Mouse (Mus musculus): ENCODE measurements around the gene Acin1.

Gene Acin1

GRCm38 (mm10) chr14:54698733-54699132, 12.0 kb upstream of the Acin1 start, which contains the start of gene Gm29776:
TSS of gene Gm29776 (minus strand) at chr14:54698833.
- no peak for DNase-seq (ENCODE audit: low spot score in 2 of 2)

GRCm38 (mm10) chr14:54696752-54697151, 10.0 kb upstream of the Acin1 start:
- no peak for DNase-seq (ENCODE audit: low spot score in 2 of 2)

- no peak for DNase-seq (ENCODE audit: low spot score in 2 of 2)
Measured at GRCm38 (mm10) chr14:54695042-54695441, 8.3 kb upstream of the Acin1 start.

GRCm38 (mm10) chr14:54687251-54687650, 520 bp upstream of the Acin1 start:
- DNase-seq (ENCODE audit: low spot score in 2 of 2): no peak

- peak in 1 of 2 experiments; percentile 88 for DNase-seq (ENCODE audit: low spot score in 2 of 2)
Measured at GRCm38 (mm10) chr14:54686063-54686521, 639 bp downstream of the Acin1 start, which contains the start of gene 1700123O20Rik. TSS of gene 1700123O20Rik (plus strand) at chr14:54686216.

GRCm38 (mm10) chr14:54685471-54685870, 1.3 kb downstream of the Acin1 start:
- DNase-seq (ENCODE audit: low spot score in 2 of 2): no peak

GRCm38 (mm10) chr14:54682396-54682795, 4.3 kb downstream of the Acin1 start:
- no peak for DNase-seq (ENCODE audit: low spot score in 2 of 2)

- no peak for DNase-seq (ENCODE audit: low spot score in 2 of 2)
Measured at GRCm38 (mm10) chr14:54678657-54679304, 8.0 kb downstream of the Acin1 start.

- no peak for DNase-seq (ENCODE audit: low spot score in 2 of 2)
Measured at GRCm38 (mm10) chr14:54676290-54676689, 10.4 kb downstream of the Acin1 start.

- DNase-seq (ENCODE audit: low spot score in 2 of 2): no peak
Measured at GRCm38 (mm10) chr14:54674317-54674716, 12.4 kb downstream of the Acin1 start.

- DNase-seq (ENCODE audit: low spot score in 2 of 2): peak; percentile 52 to 78
Measured at GRCm38 (mm10) chr14:54669381-54669780, 17.4 kb downstream of the Acin1 start.

GRCm38 (mm10) chr14:54664477-54665222, 22.1 kb downstream of the Acin1 start:
- DNase-seq (ENCODE audit: low spot score in 2 of 2): no peak

- DNase-seq (ENCODE audit: low spot score in 2 of 2): no peak
Measured at GRCm38 (mm10) chr14:54660009-54660408, 26.7 kb downstream of the Acin1 start.

- peak; percentile 69 to 85 for DNase-seq (ENCODE audit: low spot score in 2 of 2)
Measured at GRCm38 (mm10) chr14:54653496-54653895, 33.2 kb downstream of the Acin1 start.

GRCm38 (mm10) chr14:54652787-54653186, 33.9 kb downstream of the Acin1 start:
- DNase-seq (ENCODE audit: low spot score in 2 of 2): no peak

GRCm38 (mm10) chr14:54651556-54651955, 35.2 kb downstream of the Acin1 start:
- DNase-seq (ENCODE audit: low spot score in 2 of 2): no peak

- peak; percentile 81 to 92 for DNase-seq (ENCODE audit: low spot score in 2 of 2)
Measured at GRCm38 (mm10) chr14:54650621-54651454, 35.9 kb downstream of the Acin1 start.

GRCm38 (mm10) chr14:54647900-54648299, 38.8 kb downstream of the Acin1 start:
- no peak for DNase-seq (ENCODE audit: low spot score in 2 of 2)

GRCm38 (mm10) chr14:54646898-54647636, 39.7 kb downstream of the Acin1 start:
- no peak for DNase-seq (ENCODE audit: low spot score in 2 of 2)

- no peak for DNase-seq (ENCODE audit: low spot score in 2 of 2)
Measured at GRCm38 (mm10) chr14:54646455-54646854, 40.3 kb downstream of the Acin1 start.

GRCm38 (mm10) chr14:54644294-54644693, 42.4 kb downstream of the Acin1 start:
- no peak for DNase-seq (ENCODE audit: low spot score in 2 of 2)

Data from spleen, postnatal 10 days (tissue).